Mouse (Mus musculus) liver, embryonic 13.5 days (tissue): Measurements from ENCODE around the gene Jarid2. TPM values are rescaled to one million over a fixed set of nuclear protein-coding genes. Genes with fewer than 3 reads are reported as not detected.
A peak's percentile ranks its signal among the peaks of the same experiment; 100 is the strongest.

Experiments used
- ATAC-seq: fragments of 200-750 bp; cut with Nextera tagmentation; 2 replicates; pipeline ENCODE4 v1.8.0; 2017; ENCODE audit warnings: low read depth, mild to moderate bottlenecking, moderate number of reproducible peaks, moderate library complexity
- DNase-seq: peaks from one replicate; pipeline ENCODE4 v3.0.0; 2022
- H3K27ac ChIP-seq: fragments of 300-500 bp; sonication (generic); 2 replicates; pipeline ENCODE4 v1.5.1; 2015; ENCODE audit warnings: moderate library complexity, mild to moderate bottlenecking, inconsistent platforms
- H3K27me3 ChIP-seq: fragments of 300-500 bp; sonication (generic); 2 replicates; pipeline ENCODE4 v1.6.1; 2015; ENCODE audit warnings: mild to moderate bottlenecking, inconsistent platforms
- H3K36me3 ChIP-seq: fragments of 300-500 bp; sonication (generic); 2 replicates; pipeline ENCODE4 v1.6.1; 2015; ENCODE audit warnings: mild to moderate bottlenecking, inconsistent platforms
- H3K4me1 ChIP-seq: fragments of 300-500 bp; sonication (generic); replicated peaks from 2 replicates; pipeline ENCODE4 v1.6.1; 2015; ENCODE audit warnings: inconsistent platforms
- H3K4me2 ChIP-seq: fragments of 300-500 bp; sonication (generic); 2 replicates; pipeline ENCODE4 v1.6.1; 2015; ENCODE audit warnings: inconsistent platforms, mild to moderate bottlenecking, moderate library complexity
- H3K4me3 ChIP-seq: fragments of 300-500 bp; sonication (generic); replicated peaks from 2 replicates; pipeline ENCODE4 v1.5.1; 2015; ENCODE audit warnings: mild to moderate bottlenecking, inconsistent platforms
- H3K9ac ChIP-seq: fragments of 300-500 bp; sonication (generic); 2 replicates; pipeline ENCODE4 v1.6.1; 2015; ENCODE audit warnings: mild to moderate bottlenecking, inconsistent platforms
- H3K9me3 ChIP-seq: fragments of 300-500 bp; sonication (generic); replicated peaks from 2 replicates; pipeline ENCODE4 v1.6.1; 2016; ENCODE audit warnings: inconsistent platforms
- WGBS: fragments of 180-500 bp; shearing (Covaris S2); methylation state at CpG from one replicate; pipeline ENCODE4 v1.1.7; 2015; ENCODE audit not compliant: insufficient replicate concordance; 5-methylcytosine and 5-hydroxymethylcytosine counted together
- polyA plus RNA-seq: library from polyadenylated mRNA; unstranded; fragments of >200 nt; fragmentation: Nextera tagmentation; extraction: Ambion mirVana; gene quantifications from 2 replicates; pipeline ENCODE4 v1.2.1, GENCODE M21; 2015

The Jarid2 gene
- polyA plus RNA-seq, 1 experiment from 2014 or later = 8.0 TPM

DNA sequence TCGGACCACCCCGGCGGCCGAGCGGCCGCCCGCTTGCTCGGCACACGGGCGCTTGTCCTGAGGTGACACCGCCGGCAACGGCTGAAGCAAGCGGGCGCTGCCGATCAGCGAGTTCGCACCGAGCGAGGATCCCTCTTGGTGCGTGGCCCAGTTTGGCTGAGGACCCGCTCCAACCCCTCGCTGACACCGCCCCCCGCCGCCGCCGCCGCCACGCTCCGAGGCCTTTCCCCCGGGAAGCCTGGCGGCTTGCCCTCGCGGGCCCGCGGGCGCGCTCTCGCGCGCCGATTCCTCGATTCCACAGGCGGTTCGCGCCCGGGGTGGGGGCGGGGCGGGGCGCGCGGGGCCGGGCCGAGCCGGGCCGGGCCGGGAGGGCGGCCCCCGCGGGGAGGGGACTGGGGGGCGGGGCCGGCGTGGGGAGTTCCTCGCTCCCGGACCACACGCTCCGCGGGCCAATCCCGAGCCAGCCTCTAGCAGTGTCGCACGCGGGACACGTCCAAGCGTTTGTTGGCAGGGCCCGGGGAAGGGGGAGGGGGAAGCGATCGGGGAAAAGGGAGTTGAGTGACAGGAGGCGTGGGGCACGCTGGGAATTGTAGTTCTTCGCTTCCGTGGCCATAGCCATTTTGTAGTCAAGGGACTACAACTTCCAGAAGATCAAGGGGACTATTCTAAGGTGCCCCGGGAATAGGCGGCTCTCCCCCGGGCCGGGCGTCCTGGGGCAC, 1.0 kb downstream of the Jarid2 start:
- ATAC-seq (peak; percentile 89), DNase-seq (peak; percentile 98)
- H3K27me3 ChIP-seq = no peaks in the 10 kb centered on the region
- 1% methylated on average over 78 of the region's 87 CpGs for WGBS
- H3K4me1 ChIP-seq = peaks cover 40% of the 10 kb centered on the region
- peak overlapping the region; percentile 88 for H3K27ac ChIP-seq
- H3K4me2 ChIP-seq = peak overlapping the region; percentile 98
- H3K9me3 ChIP-seq = no peaks in the 10 kb centered on the region
- H3K4me3 ChIP-seq = peak overlapping the region; percentile 86
- H3K9ac ChIP-seq = peak overlapping the region; percentile 95
- no peaks in the 10 kb centered on the region for H3K36me3 ChIP-seq

DNA sequence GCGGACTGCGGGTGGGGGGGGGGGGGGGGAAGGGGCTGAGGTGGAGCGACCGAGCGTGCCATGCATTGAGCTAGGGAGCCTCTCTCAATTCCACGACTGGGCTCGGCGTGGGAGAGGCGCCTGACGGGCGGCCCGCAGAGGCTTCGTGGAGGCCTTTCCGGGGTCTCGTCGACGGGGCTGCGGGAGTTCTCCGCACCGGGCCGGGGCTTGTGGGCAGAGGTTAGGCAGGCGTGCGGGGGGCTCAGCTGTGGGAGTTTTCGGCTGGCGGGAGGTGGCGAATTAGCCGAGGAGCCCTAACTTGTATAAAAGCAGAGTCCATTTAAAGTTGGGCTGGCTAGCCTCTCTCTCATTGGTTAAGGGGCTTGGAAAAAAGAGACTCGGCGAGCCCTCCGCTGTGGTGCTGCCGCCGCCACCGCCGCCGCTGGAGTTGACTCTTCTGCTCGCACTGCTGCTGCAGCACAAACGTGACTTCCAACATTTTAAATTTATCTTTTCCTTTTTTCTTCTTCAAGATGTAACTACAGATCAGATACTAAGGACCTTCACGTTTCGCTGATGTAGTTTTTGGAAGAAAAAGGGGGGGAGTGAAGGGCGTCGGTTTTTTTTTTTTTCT, 1.8 kb downstream of the Jarid2 start:
- Histone ChIP-seq H3K27ac (peak overlapping the region; percentile 88), H3K9ac (peak overlapping the region; percentile 95), H3K4me3 (peak overlapping the region; percentile 86), H3K4me2 (peak overlapping the region; percentile 98), H3K9me3 (no peaks in the 10 kb centered on the region), H3K27me3 (no peaks in the 10 kb centered on the region), H3K36me3 (no peaks in the 10 kb centered on the region), H3K4me1 (peaks cover 48% of the 10 kb centered on the region)
- peak; percentile 58 for ATAC-seq
- WGBS = under 1% methylated on average over 37 of the region's 41 CpGs
- DNase-seq = peak; percentile 81

DNA sequence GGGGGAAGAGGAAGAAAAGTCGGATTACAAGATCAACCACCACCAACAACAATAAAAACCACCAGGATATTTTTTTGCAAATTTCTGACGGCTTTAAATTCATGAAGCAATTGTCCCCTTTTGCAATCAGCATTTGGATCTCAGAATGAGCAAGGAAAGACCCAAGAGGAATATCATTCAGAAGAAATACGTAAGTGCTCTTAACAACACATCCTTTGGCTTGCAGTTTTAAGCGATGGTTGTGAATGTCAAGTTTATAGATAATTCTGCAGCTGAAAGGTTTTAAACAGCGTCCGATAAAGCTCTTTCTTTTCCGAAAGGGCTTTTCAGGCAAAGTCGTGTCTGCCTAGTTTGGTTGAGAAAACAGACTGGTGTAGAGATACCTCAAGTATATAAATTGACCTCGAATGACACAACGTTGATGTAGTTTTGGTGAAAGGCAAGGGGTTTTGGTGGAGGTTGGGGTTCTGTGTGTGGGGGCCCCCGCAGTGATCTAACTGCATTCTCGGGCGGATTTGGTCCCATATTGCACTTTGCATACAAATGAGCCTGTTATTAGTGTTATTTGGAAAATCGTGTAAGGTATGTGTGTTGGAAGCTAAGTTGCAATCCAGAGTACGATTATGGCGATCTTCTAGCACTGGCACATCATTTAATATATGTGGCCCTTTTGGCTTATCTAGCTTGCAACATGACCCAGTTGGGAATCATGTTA, 2.6 kb downstream of the Jarid2 start:
- Histone ChIP-seq H3K4me3 (peak overlapping the region; percentile 86), H3K27ac (peak overlapping the region; percentile 88), H3K36me3 (no peaks in the 10 kb centered on the region), H3K9me3 (no peaks in the 10 kb centered on the region), H3K27me3 (no peaks in the 10 kb centered on the region), H3K4me2 (peak overlapping the region; percentile 98), H3K4me1 (peaks cover 54% of the 10 kb centered on the region), H3K9ac (peak overlapping the region; percentile 95)
- no peak for ATAC-seq
- DNase-seq = peak; percentile 6
- under 1% methylated on average over 16 of the region's 16 CpGs for WGBS

DNA sequence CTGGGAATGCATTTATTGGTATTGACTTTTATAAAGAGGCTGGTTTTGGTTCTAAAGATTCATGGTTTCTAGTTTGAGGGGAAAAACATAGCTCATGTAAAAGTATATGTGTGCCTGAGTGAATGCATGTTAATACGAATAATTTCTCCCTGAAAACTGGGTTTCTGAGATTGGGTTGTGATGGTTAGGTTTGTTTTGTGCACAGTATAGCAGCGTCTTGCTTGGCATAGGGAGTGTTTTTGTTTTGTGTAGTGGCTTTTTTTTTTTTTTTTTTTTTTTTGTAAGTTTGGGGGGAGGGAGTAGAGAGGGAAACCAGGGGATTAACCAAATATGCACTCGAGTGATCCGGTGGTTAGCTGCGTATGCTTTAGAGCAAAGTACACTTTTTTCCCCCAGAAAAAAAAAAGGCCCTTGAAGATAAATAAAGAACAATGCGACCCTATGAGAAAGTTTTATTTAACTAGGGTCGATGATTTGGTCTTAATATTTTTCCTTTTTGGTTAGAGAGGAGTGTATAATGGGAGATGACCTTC, 3.2 kb downstream of the Jarid2 start:
- H3K4me1 ChIP-seq = peaks cover 55% of the 10 kb centered on the region
- H3K27ac ChIP-seq = peak overlapping the region; percentile 88
- peak overlapping the region; percentile 95 for H3K9ac ChIP-seq
- peak overlapping the region; percentile 98 for H3K4me2 ChIP-seq
- no peaks in the 10 kb centered on the region for H3K9me3 ChIP-seq
- H3K4me3 ChIP-seq = peak overlapping the region; percentile 86
- H3K36me3 ChIP-seq = no peaks in the 10 kb centered on the region
- no peaks in the 10 kb centered on the region for H3K27me3 ChIP-seq
- ATAC-seq = no peak
- DNase-seq = no peak
- WGBS = under 1% methylated on average over 7 of the region's 7 CpGs

DNA sequence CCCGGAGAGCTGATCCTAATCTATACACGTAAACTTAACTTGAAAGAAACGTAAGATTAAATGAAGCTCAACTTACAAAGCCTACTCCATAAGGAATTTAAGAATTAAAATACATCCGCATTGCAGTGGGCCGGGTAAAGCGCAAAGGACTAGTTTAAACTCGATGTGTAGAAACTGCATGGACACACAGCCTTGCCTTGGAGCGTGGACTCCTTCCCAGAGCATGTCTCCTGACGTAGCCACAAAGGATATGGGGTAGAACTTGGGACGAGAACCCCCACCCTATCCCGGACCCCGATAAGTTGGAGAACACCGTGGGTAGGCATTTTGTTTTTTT, 3.7 kb downstream of the Jarid2 start:
- no peak for ATAC-seq
- Histone ChIP-seq H3K4me3 (peak overlapping the region; percentile 86), H3K4me1 (peaks cover 53% of the 10 kb centered on the region), H3K9ac (peak overlapping the region; percentile 95), H3K27ac (peak overlapping the region; percentile 88), H3K9me3 (no peaks in the 10 kb centered on the region), H3K36me3 (no peaks in the 10 kb centered on the region), H3K27me3 (no peaks in the 10 kb centered on the region), H3K4me2 (peak overlapping the region; percentile 98)
- no peak for DNase-seq
- WGBS = 1% methylated on average over 13 of the region's 13 CpGs

DNA sequence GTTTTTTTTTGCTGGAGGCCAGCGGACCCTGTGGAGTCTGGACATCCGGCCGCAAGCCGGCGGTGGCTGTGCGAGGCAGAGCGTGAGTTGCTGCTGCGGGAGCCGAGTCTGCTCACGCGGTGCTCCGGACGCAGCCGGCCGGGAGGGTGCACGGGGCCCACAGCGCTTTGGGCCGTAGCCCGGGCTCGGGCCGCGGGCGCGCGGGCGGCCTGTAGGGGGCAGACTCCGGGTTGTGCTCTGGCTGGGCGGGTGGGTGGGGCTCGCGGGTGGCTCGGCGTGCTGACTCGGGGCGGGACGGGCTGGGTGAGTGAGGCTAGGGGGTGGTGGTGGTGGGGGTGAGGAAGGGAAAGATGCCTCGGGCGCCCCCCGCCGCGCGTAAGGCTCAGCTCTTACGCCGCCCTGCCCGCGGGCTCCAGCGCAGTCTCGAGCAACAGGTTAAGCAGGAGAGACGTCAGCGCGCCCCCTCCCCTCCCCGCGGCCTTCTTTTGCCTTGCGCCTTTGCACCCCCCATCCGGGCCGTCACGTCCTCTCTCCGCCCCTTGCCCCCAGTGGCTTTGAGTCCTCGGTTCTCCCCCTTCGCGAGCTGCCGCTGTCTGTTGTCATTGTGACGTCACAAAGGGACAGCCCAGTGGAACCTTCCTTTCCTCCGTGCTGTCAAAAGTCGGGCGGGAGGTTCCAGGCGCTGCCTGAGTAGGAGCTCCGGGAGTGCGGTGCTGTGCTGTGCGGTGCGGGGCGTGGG, 4.3 kb downstream of the Jarid2 start:
- Histone ChIP-seq H3K9ac (peak overlapping the region; percentile 95), H3K4me3 (peak overlapping the region; percentile 86), H3K27ac (peak overlapping the region; percentile 88), H3K4me2 (peak overlapping the region; percentile 98), H3K36me3 (no peaks in the 10 kb centered on the region), H3K9me3 (no peaks in the 10 kb centered on the region), H3K4me1 (peaks cover 48% of the 10 kb centered on the region), H3K27me3 (no peaks in the 10 kb centered on the region)
- 0% methylated on average over 59 of the region's 71 CpGs for WGBS
- DNase-seq (peak; percentile 81), ATAC-seq (peak; percentile 63)

DNA sequence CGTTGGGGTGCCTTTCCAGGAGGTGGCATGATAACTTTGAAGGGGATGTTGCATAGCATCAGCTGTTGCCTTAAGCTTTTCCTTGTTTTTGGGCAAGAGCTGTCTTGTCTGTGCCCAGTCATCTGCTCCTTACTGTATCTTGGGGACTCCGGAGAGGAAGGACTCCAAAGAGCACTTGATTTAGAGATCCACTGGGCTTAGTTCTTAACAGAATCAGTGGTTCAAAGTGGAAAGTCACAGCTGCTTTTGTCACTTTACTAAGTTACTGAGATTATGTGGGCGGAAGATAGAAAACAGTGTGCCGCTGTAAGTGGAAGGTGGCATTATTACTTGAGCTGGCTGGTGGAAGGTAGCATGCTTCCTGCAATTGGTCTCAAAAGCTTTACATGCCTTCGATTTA, 5.2 kb downstream of the Jarid2 start:
- DNase-seq (no peak), ATAC-seq (no peak)
- Histone ChIP-seq H3K4me2 (peak overlapping the region; percentile 98), H3K4me1 (peaks cover 40% of the 10 kb centered on the region), H3K27ac (peak overlapping the region; percentile 88), H3K36me3 (no peaks in the 10 kb centered on the region), H3K9ac (peak overlapping the region; percentile 95), H3K27me3 (no peaks in the 10 kb centered on the region), H3K4me3 (peak overlapping the region; percentile 86), H3K9me3 (no peaks in the 10 kb centered on the region)
- 76% methylated on average over 5 of the region's 5 CpGs for WGBS

DNA sequence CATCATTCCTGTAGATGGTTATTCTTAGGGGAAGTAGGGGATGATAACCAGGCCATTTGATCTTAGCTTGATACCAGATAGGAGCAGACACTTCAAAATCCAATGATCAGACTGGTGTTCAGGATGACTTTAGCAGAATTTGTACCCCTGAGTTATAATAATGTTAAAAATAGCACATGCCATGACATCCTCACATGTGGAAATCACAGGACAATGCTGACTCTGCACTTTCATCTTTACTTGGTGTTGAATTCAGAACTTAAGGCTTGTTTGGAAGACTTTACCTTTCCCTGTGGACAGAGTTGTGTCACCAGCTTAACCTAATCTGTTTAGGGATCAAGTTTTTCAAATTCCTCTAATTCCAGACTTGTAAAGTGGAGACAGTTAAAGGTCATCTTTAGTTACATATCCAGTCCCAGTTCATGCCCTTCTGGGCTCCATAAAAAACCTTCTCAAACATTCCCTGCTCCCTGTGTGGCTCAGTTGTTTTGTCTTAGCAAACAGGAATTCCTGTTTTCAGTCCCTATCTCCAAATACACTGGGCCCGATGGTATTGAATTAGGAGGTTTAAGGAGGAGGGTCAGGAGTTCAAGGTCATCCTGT, 5.9 kb downstream of the Jarid2 start:
- WGBS = 57% methylated on average over 1 of the region's 1 CpGs
- H3K4me3 ChIP-seq = no peak overlapping the region

DNA sequence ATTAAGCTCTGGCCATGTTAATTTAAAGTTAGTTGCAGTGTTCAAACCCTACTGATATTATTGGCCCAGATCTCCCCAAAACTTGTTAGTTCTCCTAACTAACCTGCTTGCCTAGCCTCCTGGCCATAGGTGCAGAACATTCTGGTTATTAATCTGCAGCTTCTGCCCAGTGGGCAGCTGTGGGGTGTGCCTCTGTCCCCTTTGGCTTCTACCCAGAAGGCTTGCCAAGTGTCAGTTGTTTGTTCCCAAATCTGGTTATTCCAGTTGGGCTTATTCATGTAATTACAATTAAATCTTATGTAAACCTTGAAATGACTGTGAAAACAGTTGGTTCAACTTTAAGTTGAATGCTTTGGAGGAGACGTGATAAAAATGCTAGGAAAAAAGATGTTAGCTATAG, 8.0 kb downstream of the Jarid2 start:
- Histone ChIP-seq H3K4me1 (peaks cover 42% of the 10 kb centered on the region), H3K4me3 (no peak overlapping the region), H3K36me3 (no peaks in the 10 kb centered on the region), H3K27me3 (no peaks in the 10 kb centered on the region), H3K4me2 (no peak overlapping the region), H3K9me3 (no peaks in the 10 kb centered on the region), H3K27ac (no peak overlapping the region), H3K9ac (no peak overlapping the region)
- WGBS = 67% methylated on average over 1 of the region's 1 CpGs
- ATAC-seq (no peak), DNase-seq (no peak)

More for the DNA sequence above, 5.9 kb downstream of the Jarid2 start:
- ATAC-seq (no peak), DNase-seq (no peak)
- Histone ChIP-seq H3K27ac (0 out of 2 replicates have a peak overlapping the region, but pooled peaks have one; percentile 88), H3K4me2 (no peak overlapping the region), H3K4me1 (peaks cover 38% of the 10 kb centered on the region), H3K27me3 (no peaks in the 10 kb centered on the region), H3K9me3 (no peaks in the 10 kb centered on the region), H3K36me3 (no peaks in the 10 kb centered on the region), H3K9ac (no peak overlapping the region)

DNA sequence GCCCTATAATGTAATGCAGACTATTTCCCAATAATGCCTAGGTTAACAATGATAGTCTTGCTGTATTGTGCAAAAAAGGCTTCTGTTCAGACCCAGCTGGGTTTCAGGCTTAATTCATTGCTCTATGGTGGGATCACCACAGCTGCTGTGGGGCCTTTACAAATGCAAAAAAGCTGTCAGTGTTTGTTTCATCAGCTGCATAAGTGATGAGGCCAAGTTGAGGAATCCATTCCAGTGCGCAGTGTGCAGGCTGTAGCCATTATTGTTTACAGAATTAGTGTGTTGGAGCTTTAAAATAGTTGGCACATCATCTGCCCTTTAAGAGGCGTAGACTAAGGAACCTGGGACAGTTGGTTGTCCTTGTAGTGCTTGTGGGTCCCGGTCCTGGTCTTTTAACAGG, 22.5 kb downstream of the Jarid2 start:
- Histone ChIP-seq H3K9ac (no peak overlapping the region), H3K36me3 (no peaks in the 10 kb centered on the region), H3K4me3 (no peak overlapping the region), H3K4me2 (no peak overlapping the region), H3K4me1 (peaks cover 16% of the 10 kb centered on the region), H3K27me3 (no peaks in the 10 kb centered on the region), H3K27ac (no peak overlapping the region), H3K9me3 (no peaks in the 10 kb centered on the region)
- WGBS = 86% methylated on average over 3 of the region's 3 CpGs
- ATAC-seq = no peak
- DNase-seq = no peak
